Mouse (Mus musculus) liver, embryonic 12.5 days (tissue): ENCODE results near the gene Ints14. TPM values are rescaled to one million over a fixed set of nuclear protein-coding genes. Genes with fewer than 3 reads are reported as not detected.

ENCODE experiments used
- ATAC-seq: fragments of 200-750 bp; cut with Nextera tagmentation; 2 replicates; pipeline ENCODE4 v1.8.0; 2017; ENCODE audit warnings: moderate number of reproducible peaks, mild to moderate bottlenecking, moderate library complexity
- H3K27ac ChIP-seq: fragments of 300-500 bp; sonication (generic); 2 replicates; pipeline ENCODE4 v1.5.1; 2016; ENCODE audit warnings: mild to moderate bottlenecking
- H3K27me3 ChIP-seq: fragments of 300-500 bp; sonication (generic); replicated peaks from 2 replicates; pipeline ENCODE4 v1.6.1; 2016; ENCODE audit warnings: mild to moderate bottlenecking, moderate library complexity
- H3K36me3 ChIP-seq: fragments of 300-500 bp; sonication (generic); 2 replicates; pipeline ENCODE4 v1.6.1; 2016; ENCODE audit warnings: mild to moderate bottlenecking, moderate library complexity
- H3K4me1 ChIP-seq: fragments of 300-500 bp; sonication (generic); 2 replicates; pipeline ENCODE4 v1.6.1; 2016
- H3K4me2 ChIP-seq: fragments of 300-500 bp; sonication (generic); 2 replicates; pipeline ENCODE4 v1.6.1; 2016; ENCODE audit warnings: mild to moderate bottlenecking, moderate library complexity
- H3K4me3 ChIP-seq: fragments of 300-500 bp; sonication (generic); 2 replicates; pipeline ENCODE4 v1.5.1; 2016; ENCODE audit warnings: mild to moderate bottlenecking, moderate library complexity
- H3K9ac ChIP-seq: fragments of 300-500 bp; sonication (generic); 2 replicates; pipeline ENCODE4 v1.6.1; 2016; ENCODE audit warnings: mild to moderate bottlenecking, moderate library complexity
- H3K9me3 ChIP-seq: fragments of 300-500 bp; sonication (generic); replicated peaks from 2 replicates; pipeline ENCODE4 v1.6.1; 2016; ENCODE audit warnings: mild to moderate bottlenecking, moderate library complexity
- WGBS: fragments of 180-500 bp; shearing (Covaris S2); methylation state at CpG from one replicate; pipeline ENCODE4 v1.1.7; 2016; ENCODE audit not compliant: insufficient replicate concordance; 5-methylcytosine and 5-hydroxymethylcytosine counted together
- polyA plus RNA-seq: library from polyadenylated mRNA; unstranded; fragments of >200 nt; fragmentation: Nextera tagmentation; extraction: Ambion mirVana; gene quantifications from 2 replicates; pipeline ENCODE4 v1.2.1, GENCODE M21; 2016

Ints14 gene
- polyA plus RNA-seq, 1 experiment from 2014 or later: 42.5 TPM

- H3K4me3 ChIP-seq: no peak overlapping the region
- H3K4me2 ChIP-seq: no peak overlapping the region
- no peak for ATAC-seq
- 62% methylated on average over 8 of the region's 8 CpGs for WGBS
- H3K4me1 ChIP-seq: peaks cover 24% of the 10 kb centered on the region
- H3K36me3 ChIP-seq: peaks cover 40% of the 10 kb centered on the region
- H3K9me3 ChIP-seq: no peaks in the 10 kb centered on the region
- no peaks in the 10 kb centered on the region for H3K27me3 ChIP-seq
- H3K9ac ChIP-seq: no peak overlapping the region
- no peak overlapping the region for H3K27ac ChIP-seq
These were observed 49.9 kb downstream of the Ints14 start for GRCm38 (mm10) chr9:65010632-65011031.

- peaks cover 30% of the 10 kb centered on the region for H3K4me1 ChIP-seq
- H3K4me2 ChIP-seq: no peak overlapping the region
- no peak for ATAC-seq
- H3K27me3 ChIP-seq: no peaks in the 10 kb centered on the region
- H3K27ac ChIP-seq: no peak overlapping the region
- no peak overlapping the region for H3K9ac ChIP-seq
- H3K36me3 ChIP-seq: peaks cover 33% of the 10 kb centered on the region
- H3K9me3 ChIP-seq: no peaks in the 10 kb centered on the region
- WGBS: 43% methylated on average over 6 of the region's 6 CpGs
- no peak overlapping the region for H3K4me3 ChIP-seq
These were observed 50.6 kb downstream of the Ints14 start for GRCm38 (mm10) chr9:65011304-65011703.

GRCm38 (mm10) chr9:65015461-65016222 is 54.9 kb downstream of the Ints14 start:
- 65% methylated on average over 7 of the region's 7 CpGs for WGBS
- Histone ChIP-seq H3K36me3 (peaks cover 1% of the 10 kb centered on the region; the same call in 1 of the 2 replicates), H3K27me3 (no peaks in the 10 kb centered on the region), H3K4me2 (no peak overlapping the region), H3K9me3 (no peaks in the 10 kb centered on the region), H3K4me3 (no peak overlapping the region), H3K9ac (no peak overlapping the region), H3K27ac (no peak overlapping the region), H3K4me1 (peaks cover 68% of the 10 kb centered on the region)
- no peak for ATAC-seq

GRCm38 (mm10) chr9:65016241-65016977 is 55.7 kb downstream of the Ints14 start:
- no peaks in the 10 kb centered on the region for H3K27me3 ChIP-seq
- WGBS: 76% methylated on average over 4 of the region's 4 CpGs
- H3K36me3 ChIP-seq: no peaks in the 10 kb centered on the region
- H3K4me2 ChIP-seq: no peak overlapping the region
- H3K27ac ChIP-seq: no peak overlapping the region
- H3K4me3 ChIP-seq: no peak overlapping the region
- no peak overlapping the region for H3K9ac ChIP-seq
- H3K9me3 ChIP-seq: no peaks in the 10 kb centered on the region
- H3K4me1 ChIP-seq: peaks cover 71% of the 10 kb centered on the region
- no peak for ATAC-seq

GRCm38 (mm10) chr9:65016978-65017827 is 56.5 kb downstream of the Ints14 start:
- Histone ChIP-seq H3K4me2 (0 out of 2 replicates have a peak overlapping the region, but pooled peaks have one; percentile 93), H3K36me3 (no peaks in the 10 kb centered on the region), H3K4me1 (peaks cover 75% of the 10 kb centered on the region), H3K27ac (peak overlapping the region; percentile 81; the same call in 1 of the 2 replicates), H3K27me3 (no peaks in the 10 kb centered on the region), H3K9me3 (no peaks in the 10 kb centered on the region), H3K9ac (no peak overlapping the region), H3K4me3 (no peak overlapping the region)
- 78% methylated on average over 16 of the region's 16 CpGs for WGBS
- no peak for ATAC-seq

- H3K4me3 ChIP-seq: no peak overlapping the region
- no peaks in the 10 kb centered on the region for H3K27me3 ChIP-seq
- no peak overlapping the region for H3K9ac ChIP-seq
- H3K27ac ChIP-seq: peak overlapping the region; percentile 81; the same call in 1 of the 2 replicates
- 0 out of 2 replicates have a peak overlapping the region, but pooled peaks have one; percentile 93 for H3K4me2 ChIP-seq
- peaks cover 82% of the 10 kb centered on the region for H3K4me1 ChIP-seq
- no peaks in the 10 kb centered on the region for H3K36me3 ChIP-seq
- no peaks in the 10 kb centered on the region for H3K9me3 ChIP-seq
- WGBS: 79% methylated on average over 4 of the region's 4 CpGs
- ATAC-seq: no peak
These were observed 57.2 kb downstream of the Ints14 start for GRCm38 (mm10) chr9:65017896-65018295.

GRCm38 (mm10) chr9:65018588-65019121 is 58.0 kb downstream of the Ints14 start:
- Histone ChIP-seq H3K27ac (peak overlapping the region; percentile 81), H3K4me1 (peaks cover 85% of the 10 kb centered on the region), H3K9ac (peak overlapping the region; percentile 36), H3K36me3 (no peaks in the 10 kb centered on the region), H3K4me2 (peak overlapping the region; percentile 93), H3K9me3 (no peaks in the 10 kb centered on the region), H3K27me3 (no peaks in the 10 kb centered on the region), H3K4me3 (peak overlapping the region; percentile 95; the same call in 1 of the 2 replicates)
- WGBS: 64% methylated on average over 3 of the region's 3 CpGs
- ATAC-seq: 0 out of 2 replicates have a peak, but pooled peaks have one; percentile 5

GRCm38 (mm10) chr9:65019146-65019545 is 58.4 kb downstream of the Ints14 start:
- H3K27me3 ChIP-seq: no peaks in the 10 kb centered on the region
- H3K4me3 ChIP-seq: peak overlapping the region; percentile 95
- peaks cover 82% of the 10 kb centered on the region for H3K4me1 ChIP-seq
- peak overlapping the region; percentile 93 for H3K4me2 ChIP-seq
- WGBS: 44% methylated on average over 3 of the region's 3 CpGs
- no peaks in the 10 kb centered on the region for H3K9me3 ChIP-seq
- no peaks in the 10 kb centered on the region for H3K36me3 ChIP-seq
- H3K27ac ChIP-seq: peak overlapping the region; percentile 81
- peak overlapping the region; percentile 36 for H3K9ac ChIP-seq
- no peak for ATAC-seq

- H3K27me3 ChIP-seq: no peaks in the 10 kb centered on the region
- peak overlapping the region; percentile 98 for H3K9ac ChIP-seq
- H3K27ac ChIP-seq: peak overlapping the region; percentile 81
- H3K9me3 ChIP-seq: no peaks in the 10 kb centered on the region
- no peak for ATAC-seq
- H3K4me3 ChIP-seq: peak overlapping the region; percentile 95
- H3K4me2 ChIP-seq: peak overlapping the region; percentile 93
- no peaks in the 10 kb centered on the region for H3K36me3 ChIP-seq
- H3K4me1 ChIP-seq: peaks cover 72% of the 10 kb centered on the region
- 39% methylated on average over 4 of the region's 4 CpGs for WGBS
These were observed 59.4 kb downstream of the Ints14 start for GRCm38 (mm10) chr9:65020128-65020527.

- H3K27ac ChIP-seq: peak within 1 kb of the TSS; percentile 87
- no peaks in the 10 kb centered on the region for H3K9me3 ChIP-seq
- H3K4me1 ChIP-seq: peaks cover 61% of the 10 kb centered on the region
- peak; percentile 93 for ATAC-seq
- H3K4me3 ChIP-seq: peak within 1 kb of the TSS; percentile 95
- under 1% methylated on average over 80 of the region's 81 CpGs for WGBS
- no peaks in the 10 kb centered on the region for H3K27me3 ChIP-seq
- peak within 1 kb of the TSS; percentile 93 for H3K4me2 ChIP-seq
- H3K9ac ChIP-seq: peak within 1 kb of the TSS; percentile 98
- no peaks in the 10 kb centered on the region for H3K36me3 ChIP-seq
These were observed 60.5 kb downstream of the Ints14 start, which contains the start of gene Hacd3 for GRCm38 (mm10) chr9:65020991-65021886. Hacd3 (minus strand) TSS chr9:65021693.
